8 mouse cellular contexts compared by ENCODE assay signal in the genomic region with DNA sequence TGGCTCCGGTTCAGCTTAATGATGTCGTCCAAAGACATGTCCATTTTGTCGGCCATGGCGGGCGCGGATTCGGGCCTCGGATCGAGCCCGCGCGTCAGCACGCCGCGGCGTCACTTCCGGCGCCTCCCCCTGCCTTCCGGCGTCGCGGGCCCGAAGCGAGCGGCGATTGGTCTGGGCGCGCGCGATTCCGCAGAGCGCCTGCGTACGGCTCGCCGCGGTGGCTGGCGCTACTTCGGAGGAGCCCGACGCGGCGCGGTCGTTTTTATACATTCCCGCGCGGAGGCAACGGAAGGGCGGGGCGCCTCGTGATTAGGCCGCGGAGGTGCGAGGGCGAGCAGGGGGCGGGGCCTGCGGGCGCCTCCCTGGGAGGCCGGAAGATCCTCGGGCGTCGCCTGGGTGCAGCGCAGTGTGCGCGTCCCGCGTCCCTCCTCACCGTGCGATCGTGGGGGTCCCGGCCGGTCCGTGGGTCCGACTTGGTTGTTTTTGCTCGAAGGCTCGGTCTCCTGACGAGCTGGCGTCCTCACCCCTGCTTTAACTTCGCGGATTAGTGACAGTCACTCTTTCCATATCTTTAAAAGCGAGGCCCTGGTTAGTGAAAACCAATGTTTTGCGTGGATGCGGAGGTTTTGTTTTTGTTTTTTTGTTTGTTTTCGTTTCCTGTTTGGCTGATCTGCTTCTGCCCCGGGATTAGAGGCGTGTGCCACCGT. TPM values are rescaled to one million over a fixed set of nuclear protein-coding genes. Genes with fewer than 3 reads are reported as not detected.
DNase-seq lines count a peak whose midpoint lies in the region; ATAC-seq lines count a peak whose summit lies in the region.

A gene (minus strand): TSS at position 83 of the 707 bp plus-strand sequence.
A gene (plus strand): TSS at position 139 of the 707 bp plus-strand sequence.

- ATAC-seq in megakaryocyte progenitor cell, adult 5-6 weeks (replicated peaks; ENCODE audit: poor library complexity): peak; percentile 93

- peak; percentile 94 for DNase-seq in adipocyte (ENCODE audit: low spot score)
- DNase-seq in embryo, embryonic 10 days (ENCODE audit: low spot score): peak; percentile 98
- DNase-seq in gastrocnemius, postnatal 10 days: peak; percentile 96
- peak; percentile 98 for DNase-seq in induced T-regulatory cell, adult 2 months (ENCODE audit: low read depth)
- peak; percentile 79 to 91 for DNase-seq in left cerebral cortex, adult 9 months (ENCODE audit: low spot score in 2 of 2)
- DNase-seq in right cerebral cortex, postnatal 14 days: peak; percentile 92
- peak; percentile 92 to 93 for DNase-seq in urinary bladder, postnatal 36 days (ENCODE audit: low spot score in 2 of 2)

RNA-seq across cellular contexts. Expression of the first gene that starts in this region (rescaled TPM):
- 10 to 100 TPM; 72.1 to 77.3 TPM for total RNA-seq in gastrocnemius, postnatal 10 days (2021)
- 197 and 227 TPM in 2 replicates for total RNA-seq in megakaryocyte progenitor cell, adult 5-6 weeks (2015)
- total RNA-seq in megakaryocyte progenitor cell, adult 5-6 weeks (2017): 266 and 298 TPM in 2 replicates

RNA-seq across cellular contexts. Expression of the second gene that starts in this region (rescaled TPM):
- total RNA-seq in gastrocnemius, postnatal 10 days (2021): 10 to 100 TPM; 60.1 to 67.6 TPM
- total RNA-seq in megakaryocyte progenitor cell, adult 5-6 weeks (2015): 66.2 and 67.6 TPM in 2 replicates
- 22.9 and 25.7 TPM in 2 replicates for total RNA-seq in megakaryocyte progenitor cell, adult 5-6 weeks (2017)

Comparison
In these comparisons a context has a peak if more than half of its experiments do, and no peak if none do; other contexts are left out.
1. Peak in every context shown above with its lines: DNase-seq and ATAC-seq.